Mouse (Mus musculus) forebrain, embryonic 15.5 days (tissue): ENCODE data around the gene Sdc4. TPM values are rescaled to one million over a fixed set of nuclear protein-coding genes. Genes with fewer than 3 reads are reported as not detected.

Experiments used
- ATAC-seq: fragments of 200-750 bp; cut with Nextera tagmentation; replicated peaks from 2 replicates; pipeline ENCODE4 v1.8.0; 2017; ENCODE audit warnings: mild to moderate bottlenecking, moderate TSS enrichment, moderate library complexity
- H3K27ac ChIP-seq: fragments of 300-500 bp; sonication (generic); replicated peaks from 2 replicates; pipeline ENCODE4 v1.5.1; 2015; ENCODE audit warnings: mild to moderate bottlenecking, inconsistent platforms
- H3K27me3 ChIP-seq: fragments of 300-500 bp; sonication (generic); 2 replicates; pipeline ENCODE4 v1.6.1; 2015; ENCODE audit warnings: inconsistent platforms
- H3K36me3 ChIP-seq: fragments of 300-500 bp; sonication (generic); 2 replicates; pipeline ENCODE4 v1.6.1; 2015; ENCODE audit warnings: mild to moderate bottlenecking, inconsistent platforms
- H3K4me1 ChIP-seq: fragments of 300-500 bp; sonication (generic); 2 replicates; pipeline ENCODE4 v1.6.1; 2015; ENCODE audit warnings: inconsistent platforms
- H3K4me2 ChIP-seq: fragments of 300-500 bp; sonication (generic); replicated peaks from 2 replicates; pipeline ENCODE4 v1.6.1; 2015; ENCODE audit warnings: mild to moderate bottlenecking, inconsistent platforms
- H3K4me3 ChIP-seq: fragments of 300-500 bp; sonication (generic); 2 replicates; pipeline ENCODE4 v1.5.1; 2015; ENCODE audit warnings: mild to moderate bottlenecking, inconsistent platforms
- H3K9ac ChIP-seq: fragments of 300-500 bp; sonication (generic); replicated peaks from 2 replicates; pipeline ENCODE4 v1.6.1; 2015; ENCODE audit warnings: mild to moderate bottlenecking, inconsistent platforms
- H3K9me3 ChIP-seq: fragments of 300-500 bp; sonication (generic); 2 replicates; pipeline ENCODE4 v1.6.1; 2016; ENCODE audit warnings: inconsistent platforms
- WGBS: fragments of 180-500 bp; shearing (Covaris S2); methylation state at CpG from one replicate; pipeline ENCODE4 v1.1.7; 2015; ENCODE audit warnings: mixed read lengths; 5-methylcytosine and 5-hydroxymethylcytosine counted together
- polyA plus RNA-seq: library from polyadenylated mRNA; unstranded; fragments of >200 nt; fragmentation: Nextera tagmentation; extraction: Ambion mirVana; gene quantifications from 2 replicates; pipeline ENCODE4 v1.2.1, GENCODE M21; 2015

Sdc4 gene
- polyA plus RNA-seq, 1 experiment from 2014 or later = 6.1 TPM

GRCm38 (mm10) chr2:164425401-164425800 lies 18.3 kb downstream of the Sdc4 start:
- Histone ChIP-seq H3K27ac (no peak overlapping the region), H3K9ac (no peak overlapping the region), H3K27me3 (no peaks in the 10 kb centered on the region), H3K4me2 (no peak overlapping the region), H3K36me3 (no peaks in the 10 kb centered on the region), H3K4me3 (no peak overlapping the region), H3K9me3 (no peaks in the 10 kb centered on the region), H3K4me1 (no peaks in the 10 kb centered on the region)
- ATAC-seq = no peak
- 77% methylated on average over 5 of the region's 5 CpGs for WGBS

- Histone ChIP-seq H3K27me3 (no peaks in the 10 kb centered on the region), H3K36me3 (no peaks in the 10 kb centered on the region), H3K27ac (no peak overlapping the region), H3K4me3 (no peak overlapping the region), H3K9me3 (no peaks in the 10 kb centered on the region), H3K4me2 (no peak overlapping the region), H3K9ac (no peak overlapping the region), H3K4me1 (no peaks in the 10 kb centered on the region)
- 88% methylated on average over 8 of the region's 8 CpGs for WGBS
- no peak for ATAC-seq
Observed at GRCm38 (mm10) chr2:164424406-164424805, 19.3 kb downstream of the Sdc4 start.

- H3K4me3 ChIP-seq = no peak overlapping the region
- no peak overlapping the region for H3K9ac ChIP-seq
- H3K4me2 ChIP-seq = no peak overlapping the region
- no peaks in the 10 kb centered on the region for H3K36me3 ChIP-seq
- no peak for ATAC-seq
- no peaks in the 10 kb centered on the region for H3K9me3 ChIP-seq
- no peaks in the 10 kb centered on the region for H3K27me3 ChIP-seq
- 91% methylated on average over 11 of the region's 11 CpGs for WGBS
- H3K4me1 ChIP-seq = no peaks in the 10 kb centered on the region
- H3K27ac ChIP-seq = no peak overlapping the region
Observed at GRCm38 (mm10) chr2:164423464-164423863, 20.2 kb downstream of the Sdc4 start.

GRCm38 (mm10) chr2:164422675-164423393 lies 20.9 kb downstream of the Sdc4 start:
- WGBS = 92% methylated on average over 15 of the region's 15 CpGs
- H3K9me3 ChIP-seq = no peaks in the 10 kb centered on the region

DNA sequence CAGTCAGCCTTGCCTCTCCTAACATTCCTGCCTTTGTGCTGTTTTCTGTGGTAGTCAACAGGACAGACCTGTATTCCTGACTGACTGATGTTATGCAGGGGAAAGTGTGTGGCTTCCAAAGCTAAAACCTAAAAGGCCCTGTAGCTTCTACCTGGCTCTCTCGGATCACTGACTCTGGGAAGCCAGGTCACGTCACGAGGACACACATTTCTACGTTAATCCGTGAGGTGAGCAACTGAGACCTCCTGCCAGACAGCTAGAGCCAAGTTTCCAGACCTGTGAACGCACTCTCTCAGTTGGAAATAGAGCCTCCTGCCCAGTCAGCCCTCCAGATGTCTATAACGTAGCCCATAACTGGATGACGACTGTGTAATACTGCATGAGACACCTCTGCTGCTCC lies 21.7 kb downstream of the Sdc4 start:
- ATAC-seq = no peak
- Histone ChIP-seq H3K27ac (no peak overlapping the region), H3K27me3 (no peaks in the 10 kb centered on the region), H3K9me3 (no peaks in the 10 kb centered on the region), H3K9ac (no peak overlapping the region), H3K4me3 (no peak overlapping the region), H3K36me3 (no peaks in the 10 kb centered on the region), H3K4me1 (no peaks in the 10 kb centered on the region), H3K4me2 (no peak overlapping the region)
- WGBS = 89% methylated on average over 8 of the region's 8 CpGs

More at GRCm38 (mm10) chr2:164422675-164423393, 20.9 kb downstream of the Sdc4 start:
- no peak for ATAC-seq
- H3K4me1 ChIP-seq = no peaks in the 10 kb centered on the region
- no peak overlapping the region for H3K4me3 ChIP-seq
- no peak overlapping the region for H3K27ac ChIP-seq
- H3K27me3 ChIP-seq = no peaks in the 10 kb centered on the region
- H3K36me3 ChIP-seq = no peaks in the 10 kb centered on the region
- H3K4me2 ChIP-seq = no peak overlapping the region
- no peak overlapping the region for H3K9ac ChIP-seq

DNA sequence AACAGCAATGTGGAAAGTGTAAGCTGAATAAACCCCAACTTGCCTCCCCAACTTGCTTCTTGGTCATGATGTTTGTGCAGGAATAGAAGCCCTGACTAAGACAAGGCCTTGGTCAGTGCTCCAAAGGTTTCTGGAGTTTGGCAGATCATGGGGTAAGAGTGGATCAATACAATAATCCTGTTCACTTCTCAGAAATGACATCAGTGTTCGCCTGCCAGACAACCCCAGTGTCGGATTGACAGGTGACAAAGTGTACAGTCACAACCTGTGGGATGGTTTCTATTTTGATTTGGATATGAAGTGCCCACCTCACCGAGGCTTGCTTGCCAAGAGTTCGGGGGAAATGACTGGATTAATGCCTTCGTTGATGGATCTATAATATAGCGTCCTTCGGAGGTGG lies 22.4 kb downstream of the Sdc4 start:
- H3K4me2 ChIP-seq = no peak overlapping the region
- WGBS = 92% methylated on average over 7 of the region's 7 CpGs
- no peaks in the 10 kb centered on the region for H3K4me1 ChIP-seq
- no peak for ATAC-seq
- H3K27ac ChIP-seq = no peak overlapping the region
- no peak overlapping the region for H3K4me3 ChIP-seq
- no peaks in the 10 kb centered on the region for H3K9me3 ChIP-seq
- no peaks in the 10 kb centered on the region for H3K36me3 ChIP-seq
- H3K9ac ChIP-seq = no peak overlapping the region
- H3K27me3 ChIP-seq = no peaks in the 10 kb centered on the region

GRCm38 (mm10) chr2:164419489-164419888 lies 24.2 kb downstream of the Sdc4 start:
- WGBS = 2% methylated on average over 3 of the region's 3 CpGs
- H3K9me3 ChIP-seq = no peaks in the 10 kb centered on the region

GRCm38 (mm10) chr2:164418308-164418875 lies 25.3 kb downstream of the Sdc4 start:
- H3K4me3 ChIP-seq = no peak overlapping the region
- H3K4me1 ChIP-seq = peaks cover 3% of the 10 kb centered on the region; the same call in 1 of the 2 replicates
- no peaks in the 10 kb centered on the region for H3K9me3 ChIP-seq
- no peaks in the 10 kb centered on the region for H3K36me3 ChIP-seq
- no peak overlapping the region for H3K4me2 ChIP-seq
- H3K27ac ChIP-seq = no peak overlapping the region
- no peak for ATAC-seq
- no peak overlapping the region for H3K9ac ChIP-seq
- H3K27me3 ChIP-seq = peaks cover 4% of the 10 kb centered on the region; the same call in 1 of the 2 replicates
- 29% methylated on average over 3 of the region's 3 CpGs for WGBS

More at GRCm38 (mm10) chr2:164419489-164419888, 24.2 kb downstream of the Sdc4 start:
- no peak overlapping the region for H3K9ac ChIP-seq
- no peaks in the 10 kb centered on the region for H3K36me3 ChIP-seq
- H3K27me3 ChIP-seq = peaks cover under 1% of the 10 kb centered on the region; the same call in 1 of the 2 replicates
- no peak for ATAC-seq
- H3K4me3 ChIP-seq = no peak overlapping the region
- no peaks in the 10 kb centered on the region for H3K4me1 ChIP-seq
- no peak overlapping the region for H3K27ac ChIP-seq
- H3K4me2 ChIP-seq = no peak overlapping the region

GRCm38 (mm10) chr2:164417198-164417597 lies 26.5 kb downstream of the Sdc4 start:
- Histone ChIP-seq H3K4me1 (peaks cover 3% of the 10 kb centered on the region; the same call in 1 of the 2 replicates), H3K36me3 (no peaks in the 10 kb centered on the region), H3K27me3 (peaks cover 4% of the 10 kb centered on the region; the same call in 1 of the 2 replicates), H3K4me3 (no peak overlapping the region), H3K4me2 (no peak overlapping the region), H3K27ac (no peak overlapping the region), H3K9me3 (no peaks in the 10 kb centered on the region), H3K9ac (no peak overlapping the region)
- no peak for ATAC-seq
- WGBS = 2% methylated on average over 2 of the region's 2 CpGs

GRCm38 (mm10) chr2:164414581-164414980 lies 29.1 kb downstream of the Sdc4 start:
- 73% methylated on average over 10 of the region's 10 CpGs for WGBS
- peak overlapping the region; percentile 36 for H3K4me2 ChIP-seq
- no peak overlapping the region for H3K9ac ChIP-seq
- H3K27ac ChIP-seq = no peak overlapping the region
- no peaks in the 10 kb centered on the region for H3K36me3 ChIP-seq
- H3K4me3 ChIP-seq = peak overlapping the region; percentile 14
- ATAC-seq = no peak
- peaks cover 7% of the 10 kb centered on the region; the same call in 1 of the 2 replicates for H3K27me3 ChIP-seq
- no peaks in the 10 kb centered on the region for H3K9me3 ChIP-seq
- H3K4me1 ChIP-seq = peaks cover 3% of the 10 kb centered on the region; the same call in 1 of the 2 replicates

DNA sequence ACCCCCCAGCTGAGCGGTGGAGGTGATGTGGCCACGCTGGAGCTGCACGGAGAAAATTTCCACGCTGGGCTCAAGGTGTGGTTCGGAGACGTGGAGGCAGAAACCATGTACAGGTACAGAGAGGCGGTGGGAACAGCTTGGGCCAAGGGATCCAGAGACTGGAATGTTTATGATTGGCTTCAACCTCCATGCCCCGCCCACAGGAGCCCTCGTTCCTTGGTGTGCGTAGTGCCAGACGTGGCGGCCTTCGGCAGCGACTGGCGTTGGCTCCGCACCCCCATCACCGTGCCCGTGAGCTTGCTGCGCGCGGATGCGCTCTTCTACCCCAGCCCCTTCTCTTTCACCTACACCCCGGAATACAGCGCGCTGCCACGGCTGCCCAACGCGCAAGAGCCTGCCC lies 29.5 kb downstream of the Sdc4 start:
- Histone ChIP-seq H3K4me3 (peak overlapping the region; percentile 14), H3K36me3 (no peaks in the 10 kb centered on the region), H3K27me3 (peaks cover 11% of the 10 kb centered on the region; the same call in 1 of the 2 replicates), H3K27ac (no peak overlapping the region), H3K9ac (no peak overlapping the region), H3K9me3 (no peaks in the 10 kb centered on the region), H3K4me1 (peaks cover 3% of the 10 kb centered on the region; the same call in 1 of the 2 replicates), H3K4me2 (peak overlapping the region; percentile 36)
- WGBS = 16% methylated on average over 28 of the region's 28 CpGs
- no peak for ATAC-seq

- H3K9me3 ChIP-seq = no peaks in the 10 kb centered on the region
- H3K27me3 ChIP-seq = peaks cover 69% of the 10 kb centered on the region
- peaks cover 11% of the 10 kb centered on the region for H3K4me1 ChIP-seq
- H3K4me2 ChIP-seq = no peak overlapping the region
- ATAC-seq = no peak; the same call in 1 of the 2 replicates
- no peak overlapping the region for H3K4me3 ChIP-seq
- H3K27ac ChIP-seq = no peak overlapping the region
- no peaks in the 10 kb centered on the region for H3K36me3 ChIP-seq
- no peak overlapping the region for H3K9ac ChIP-seq
- under 1% methylated on average over 22 of the region's 22 CpGs for WGBS
Observed at GRCm38 (mm10) chr2:164407708-164408107, 36.0 kb downstream of the Sdc4 start.
